Mouse (Mus musculus): ENCODE data around the gene Ece2.

Ece2 gene

GRCm38 (mm10) chr16:20629731-20630634 is at the start of gene Ece2:
Ece2 (plus strand) TSS chr16:20629828.
- DNase-seq (ENCODE audit: low spot score) = no peak

GRCm38 (mm10) chr16:20589366-20589938 is 40.2 kb upstream of the Ece2 start, which contains the start of gene Vwa5b2:
Vwa5b2 (plus strand) TSS chr16:20589471.
- DNase-seq (ENCODE audit: low spot score) = no peak

GRCm38 (mm10) chr16:20589939-20590679 is 39.5 kb upstream of the Ece2 start:
- peak; percentile 53 for DNase-seq (ENCODE audit: low spot score)

- DNase-seq (ENCODE audit: low spot score) = peak; percentile 31
Measured at GRCm38 (mm10) chr16:20590680-20591038, 39.0 kb upstream of the Ece2 start.

GRCm38 (mm10) chr16:20591076-20591705 is 38.4 kb upstream of the Ece2 start:
- no peak for DNase-seq (ENCODE audit: low spot score)

- no peak for DNase-seq (ENCODE audit: low spot score)
Measured at GRCm38 (mm10) chr16:20595060-20595673, 34.5 kb upstream of the Ece2 start.

- DNase-seq (ENCODE audit: low spot score) = no peak
Measured at GRCm38 (mm10) chr16:20595737-20596136, 33.9 kb upstream of the Ece2 start.

GRCm38 (mm10) chr16:20596687-20597441 is 32.8 kb upstream of the Ece2 start:
- DNase-seq (ENCODE audit: low spot score) = no peak

- DNase-seq (ENCODE audit: low spot score) = no peak
Measured at GRCm38 (mm10) chr16:20600511-20600910, 29.1 kb upstream of the Ece2 start.

- DNase-seq (ENCODE audit: low spot score) = no peak
Measured at GRCm38 (mm10) chr16:20604705-20605104, 24.9 kb upstream of the Ece2 start.

GRCm38 (mm10) chr16:20610501-20611356 is 18.9 kb upstream of the Ece2 start:
- peak; percentile 86 for DNase-seq (ENCODE audit: low spot score)

- peak; percentile 91 for DNase-seq (ENCODE audit: low spot score)
Measured at GRCm38 (mm10) chr16:20611357-20612227, 18.0 kb upstream of the Ece2 start, which contains the start of the genes Eef1akmt4, Gm49333 and Alg3. Eef1akmt4 (plus strand) TSS chr16:20611593. Gm49333 (plus strand) TSS chr16:20611610. Alg3 (minus strand) TSS chr16:20611735.

- DNase-seq (ENCODE audit: low spot score) = peak; percentile 48
Measured at GRCm38 (mm10) chr16:20619541-20620398, 9.9 kb upstream of the Ece2 start.

- DNase-seq (ENCODE audit: low spot score) = no peak
Measured at GRCm38 (mm10) chr16:20620399-20620735, 9.3 kb upstream of the Ece2 start.

GRCm38 (mm10) chr16:20620751-20621190 is 8.9 kb upstream of the Ece2 start:
- no peak for DNase-seq (ENCODE audit: low spot score)

- peak; percentile 63 for DNase-seq (ENCODE audit: low spot score)
Measured at GRCm38 (mm10) chr16:20621191-20621990, 8.2 kb upstream of the Ece2 start, which contains the start of gene Camk2n2. Camk2n2 (minus strand) TSS chr16:20621287.

All from yolk sac, embryonic 10.5 days (tissue).